Mouse (Mus musculus) 416B (cell line): Measurements from ENCODE around the gene Phykpl.

Source experiments
- DNase-seq: peaks from one replicate; pipeline ENCODE4 v3.0.0; 2011; ENCODE audit warnings: low read depth

The Phykpl gene

GRCm38 (mm10) chr11:51584431-51585248, at the start of gene Phykpl:
Phykpl (plus strand) TSS chr11:51584757.
- DNase-seq = peak; percentile 97

DNA sequence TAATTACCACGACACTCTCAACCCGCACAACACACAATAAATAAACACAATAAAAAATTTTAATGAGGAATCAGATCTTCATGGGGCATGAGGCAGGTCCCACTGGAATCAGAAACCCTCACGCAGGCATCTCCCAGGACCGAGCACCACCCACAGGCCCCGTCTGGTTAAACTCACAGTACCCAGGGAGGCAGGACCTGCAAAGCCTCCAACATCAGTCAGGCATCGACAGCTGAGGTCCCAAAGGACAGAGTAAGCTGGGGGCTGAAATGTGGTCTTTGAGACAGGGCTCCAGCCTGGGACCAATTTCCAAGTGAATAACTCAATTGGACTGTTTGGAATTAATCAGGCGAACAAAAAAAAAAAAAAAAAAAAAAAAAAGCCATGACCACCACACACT, 46.2 kb upstream of the Phykpl start:
- DNase-seq = no peak

GRCm38 (mm10) chr11:51538919-51539758, 45.4 kb upstream of the Phykpl start:
- DNase-seq = no peak

DNA sequence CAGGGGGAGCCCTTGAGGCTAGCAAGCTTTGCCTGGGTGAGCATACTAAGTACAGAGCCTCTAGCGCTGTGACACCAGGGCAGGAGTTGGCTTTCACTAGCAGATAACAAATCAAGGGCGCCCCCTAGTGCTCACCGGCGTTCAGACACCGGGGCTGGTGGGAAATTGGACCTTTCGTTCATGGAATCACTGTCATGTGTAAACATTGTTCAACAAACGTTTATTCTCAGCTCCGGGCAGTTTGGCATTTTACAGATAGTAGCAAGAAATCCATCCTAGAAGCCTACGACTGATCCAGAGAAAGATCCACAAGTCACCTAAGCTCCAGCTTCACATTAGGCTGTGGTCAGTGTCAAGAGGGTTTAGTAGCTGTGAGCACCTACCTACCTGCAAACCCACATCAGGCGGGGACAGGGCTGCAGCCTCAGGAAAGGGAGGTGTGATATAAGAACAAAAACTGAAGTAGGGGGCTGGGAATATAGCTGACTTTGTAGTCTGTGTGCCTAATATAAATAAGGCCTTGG, 44.7 kb upstream of the Phykpl start:
- peak; percentile 97 for DNase-seq

DNA sequence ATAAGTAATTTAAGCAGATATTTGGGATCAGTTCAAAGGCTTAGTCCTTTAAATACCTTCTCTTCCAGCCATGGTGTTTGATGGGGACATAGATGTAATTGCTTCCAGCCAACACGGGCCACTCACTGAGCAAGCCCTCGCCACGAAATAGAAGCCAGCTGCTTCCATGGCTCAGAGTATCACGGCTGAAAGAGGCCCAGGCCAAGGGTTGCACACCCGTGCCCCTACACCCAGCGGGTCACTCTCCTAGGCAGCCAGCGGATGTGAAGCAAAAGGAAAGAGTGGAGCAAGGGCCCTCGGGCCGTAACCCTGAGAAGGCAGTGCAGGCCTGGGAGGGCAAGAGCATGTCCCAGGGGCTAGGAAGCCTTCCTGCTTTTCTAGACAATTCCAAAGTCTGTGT, 42.1 kb upstream of the Phykpl start:
- DNase-seq = no peak

GRCm38 (mm10) chr11:51543487-51544050, 41.0 kb upstream of the Phykpl start:
- DNase-seq = no peak

DNA sequence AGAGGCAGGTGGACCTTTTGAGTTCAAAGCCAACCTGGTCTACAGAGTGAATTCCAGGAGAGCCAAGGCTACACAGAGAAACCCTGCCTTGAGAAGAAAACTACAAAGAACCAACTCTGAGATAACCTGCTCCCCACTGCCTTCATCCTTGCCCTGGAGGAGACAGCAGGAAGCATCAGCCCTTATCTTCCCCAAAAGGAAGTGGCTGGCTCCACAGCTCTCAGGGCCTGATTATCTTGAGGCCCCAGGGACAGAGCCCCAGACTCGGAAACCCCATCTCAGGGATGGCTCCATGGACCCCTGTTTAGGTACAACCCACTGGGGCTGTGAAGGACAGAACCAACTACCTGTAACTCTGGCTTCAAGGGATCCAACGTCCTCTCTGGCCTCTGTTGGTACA, 40.1 kb upstream of the Phykpl start:
- peak; percentile 66 for DNase-seq

DNA sequence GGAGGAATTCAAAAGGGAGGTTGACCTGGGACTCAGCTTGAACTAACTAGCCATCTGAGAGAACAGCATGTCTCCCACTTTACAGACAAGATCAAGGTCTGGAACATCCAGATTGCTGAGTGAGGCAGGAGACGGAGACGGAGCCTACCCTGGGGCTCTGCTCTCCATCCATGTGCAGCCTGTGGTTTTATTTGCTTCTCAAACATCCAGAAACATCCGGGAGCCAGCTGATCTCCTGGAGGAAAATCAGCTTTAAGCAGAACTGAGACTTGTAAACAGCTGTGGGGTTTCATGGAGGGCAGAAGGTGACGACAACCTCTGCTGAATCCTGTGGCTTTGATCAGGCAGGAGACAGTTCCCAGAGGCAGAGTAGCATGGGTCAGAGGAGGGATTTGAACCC, 38.7 kb upstream of the Phykpl start:
- no peak for DNase-seq

GRCm38 (mm10) chr11:51551253-51551652, 33.3 kb upstream of the Phykpl start:
- peak; percentile 88 for DNase-seq

- no peak for DNase-seq
Observed at GRCm38 (mm10) chr11:51552091-51552490, 32.5 kb upstream of the Phykpl start.

GRCm38 (mm10) chr11:51554590-51554989, 30.0 kb upstream of the Phykpl start:
- DNase-seq = no peak

DNA sequence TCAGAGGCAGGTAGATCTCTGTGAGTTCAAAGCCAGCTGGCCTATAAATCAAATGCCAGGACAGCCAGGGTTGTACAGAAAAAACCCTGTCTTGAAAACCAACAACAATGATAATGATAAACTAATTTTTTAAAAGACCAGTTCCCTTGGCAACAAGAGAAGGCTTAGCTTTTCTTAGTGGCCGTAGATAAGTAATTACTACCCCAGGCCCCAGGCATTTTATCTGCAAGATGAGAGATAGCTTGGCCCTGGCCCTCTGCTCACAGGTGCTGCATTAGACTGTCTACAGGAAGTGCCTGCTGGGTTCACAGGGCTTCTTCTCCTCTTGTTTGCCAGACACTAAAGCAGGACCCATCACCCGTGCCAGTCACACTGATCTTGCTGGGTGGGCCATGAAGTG, 29.5 kb upstream of the Phykpl start:
- no peak for DNase-seq

GRCm38 (mm10) chr11:51563276-51563675, 21.3 kb upstream of the Phykpl start:
- no peak for DNase-seq

DNA sequence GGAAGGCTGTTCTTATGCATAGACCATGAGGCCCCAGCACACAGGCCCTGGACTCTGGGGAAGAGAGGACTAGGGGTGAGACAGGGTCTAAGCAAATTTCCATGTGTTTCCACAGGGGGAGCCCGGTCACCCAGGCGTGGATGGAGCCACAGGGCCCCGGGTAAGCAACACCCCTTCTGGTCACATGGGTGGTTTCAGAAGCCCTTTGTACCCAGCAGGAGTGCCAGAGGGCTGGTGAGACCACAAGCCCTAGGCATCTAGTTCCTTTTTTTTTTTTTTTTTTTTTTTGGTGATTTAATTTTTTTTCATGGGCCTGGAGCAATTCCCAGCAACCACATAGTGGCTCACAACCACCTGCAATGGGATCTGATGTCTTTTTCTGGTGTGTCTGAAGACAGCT, 19.5 kb upstream of the Phykpl start:
- peak; percentile 85 for DNase-seq

- no peak for DNase-seq
Observed at GRCm38 (mm10) chr11:51565951-51566350, 18.6 kb upstream of the Phykpl start.

DNA sequence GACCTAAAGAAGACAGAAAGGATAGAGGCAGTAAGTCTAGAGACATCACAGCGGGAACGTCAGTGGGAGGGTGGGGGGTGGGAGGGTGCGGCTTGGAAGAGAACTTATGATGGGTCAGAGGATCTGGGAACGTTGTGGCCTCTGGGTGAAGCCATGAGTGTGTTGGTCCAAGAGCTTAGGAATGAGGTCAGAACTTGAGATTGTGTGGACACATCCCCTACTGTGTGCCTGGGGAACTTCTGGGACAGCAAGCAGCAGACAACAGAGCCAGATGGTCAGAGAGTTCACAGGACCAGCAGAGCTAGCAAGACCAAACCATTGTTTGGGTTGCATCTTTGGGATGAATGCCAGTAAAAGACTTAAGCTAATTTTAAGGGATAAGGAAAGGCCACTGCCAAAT, 15.8 kb upstream of the Phykpl start:
- DNase-seq = no peak

DNA sequence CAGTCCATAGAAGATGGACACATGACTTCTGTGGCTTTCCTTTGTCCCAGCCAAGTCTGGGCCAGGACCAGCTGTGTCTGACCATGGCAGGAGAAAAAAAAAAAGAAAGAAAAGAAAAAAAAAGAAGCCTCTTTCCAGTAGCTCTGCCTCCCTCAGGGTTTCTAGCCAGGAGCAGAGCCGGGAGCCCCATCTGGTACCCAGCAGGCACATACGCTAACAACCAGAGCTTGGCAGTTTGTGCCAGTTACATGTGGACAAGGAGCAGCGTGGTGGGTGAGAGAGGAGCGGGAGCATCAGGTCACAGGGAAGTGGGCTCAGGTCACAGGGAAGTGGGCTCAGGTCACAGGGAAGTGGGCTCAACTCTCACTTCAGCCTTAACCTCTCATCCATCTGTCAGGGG, 8.1 kb upstream of the Phykpl start:
- DNase-seq = no peak

DNA sequence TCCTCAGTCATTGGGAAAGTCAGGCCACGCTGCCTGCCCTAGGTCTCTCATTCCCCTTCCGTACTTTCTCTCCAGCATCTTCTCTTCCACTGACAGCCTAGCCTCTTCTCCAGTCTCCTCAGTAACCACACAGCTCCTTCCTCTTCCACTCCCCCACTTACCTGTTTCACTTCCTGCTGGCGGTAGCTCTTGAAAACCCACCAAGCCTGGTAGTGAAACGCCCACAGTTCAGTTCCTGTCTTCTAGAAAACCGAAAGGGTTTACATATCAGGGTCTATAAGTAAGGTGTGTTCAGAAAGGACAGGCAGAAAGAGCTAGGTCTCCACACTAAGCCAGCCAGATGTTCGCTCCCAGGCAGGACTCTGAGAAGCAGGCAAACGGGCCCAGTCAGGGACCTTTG, 7.0 kb upstream of the Phykpl start:
- DNase-seq = no peak

- no peak for DNase-seq
Observed at GRCm38 (mm10) chr11:51579024-51579423, 5.5 kb upstream of the Phykpl start.

DNA sequence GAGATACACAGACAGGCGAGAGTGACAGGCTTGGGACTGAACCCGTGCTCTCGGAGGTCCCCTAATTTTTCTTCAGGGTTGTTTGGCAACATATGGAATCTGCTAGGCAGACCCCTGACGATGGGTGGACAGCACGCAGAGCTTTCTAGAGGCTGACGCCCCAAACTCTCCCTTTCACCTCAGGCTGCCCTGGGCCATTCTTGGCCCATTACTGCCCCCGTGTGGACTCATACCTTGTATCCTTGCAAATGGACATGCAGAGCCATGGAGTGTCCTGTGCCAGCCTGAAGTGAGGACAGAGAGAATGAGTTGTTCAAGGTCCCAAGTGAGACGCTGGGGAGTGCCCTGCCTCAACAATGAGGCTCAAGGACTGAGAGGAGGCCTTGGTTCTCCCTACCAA, 1.8 kb upstream of the Phykpl start:
- peak; percentile 85 for DNase-seq

GRCm38 (mm10) chr11:51584057-51584430, 513 bp upstream of the Phykpl start:
- DNase-seq = no peak

GRCm38 (mm10) chr11:51585608-51586252, 1.2 kb downstream of the Phykpl start:
- DNase-seq = no peak
